Mouse (Mus musculus) embryonic fibroblast, embryonic 13.5 days (primary cell): ENCODE data around the gene Med13. TPM values are rescaled to one million over a fixed set of nuclear protein-coding genes. Genes with fewer than 3 reads are reported as not detected.

Source experiments
- H3K27ac ChIP-seq: 2 replicates; pipeline ENCODE4 v1.5.1; 2012; ENCODE audit warnings: low read length, control low read depth, inconsistent platforms; ENCODE audit not compliant: insufficient read depth
- H3K4me1 ChIP-seq: 2 replicates; pipeline ENCODE4 v1.6.1; 2011; ENCODE audit warnings: low read length; ENCODE audit not compliant: control insufficient read depth, insufficient read depth
- H3K4me3 ChIP-seq: 2 replicates; pipeline ENCODE4 v1.5.1; 2011; ENCODE audit warnings: mild to moderate bottlenecking, control low read depth, low read length; ENCODE audit not compliant: insufficient read depth
- CTCF ChIP-seq: IDR thresholded peaks from 2 replicates; pipeline ENCODE4 v1.5.1; 2011; ENCODE audit warnings: mild to moderate bottlenecking, control low read depth, low read length, moderate library complexity, borderline replicate concordance; ENCODE audit not compliant: insufficient read depth
- POLR2A ChIP-seq: IDR thresholded peaks from 2 replicates; pipeline ENCODE4 v1.6.1; 2011; ENCODE audit warnings: low read depth, mild to moderate bottlenecking, control low read depth, low read length, moderate library complexity
- polyA plus RNA-seq: library from polyadenylated mRNA; stranded (reverse); fragments of >200 nt; gene quantifications from 2 replicates; pipeline ENCODE4 v1.2.4, GENCODE M21; 2011; ENCODE audit warnings: low read depth; ENCODE audit not compliant: missing spikeins, insufficient read length

Gene Med13
- polyA plus RNA-seq, 1 experiment: 57.0 TPM

DNA sequence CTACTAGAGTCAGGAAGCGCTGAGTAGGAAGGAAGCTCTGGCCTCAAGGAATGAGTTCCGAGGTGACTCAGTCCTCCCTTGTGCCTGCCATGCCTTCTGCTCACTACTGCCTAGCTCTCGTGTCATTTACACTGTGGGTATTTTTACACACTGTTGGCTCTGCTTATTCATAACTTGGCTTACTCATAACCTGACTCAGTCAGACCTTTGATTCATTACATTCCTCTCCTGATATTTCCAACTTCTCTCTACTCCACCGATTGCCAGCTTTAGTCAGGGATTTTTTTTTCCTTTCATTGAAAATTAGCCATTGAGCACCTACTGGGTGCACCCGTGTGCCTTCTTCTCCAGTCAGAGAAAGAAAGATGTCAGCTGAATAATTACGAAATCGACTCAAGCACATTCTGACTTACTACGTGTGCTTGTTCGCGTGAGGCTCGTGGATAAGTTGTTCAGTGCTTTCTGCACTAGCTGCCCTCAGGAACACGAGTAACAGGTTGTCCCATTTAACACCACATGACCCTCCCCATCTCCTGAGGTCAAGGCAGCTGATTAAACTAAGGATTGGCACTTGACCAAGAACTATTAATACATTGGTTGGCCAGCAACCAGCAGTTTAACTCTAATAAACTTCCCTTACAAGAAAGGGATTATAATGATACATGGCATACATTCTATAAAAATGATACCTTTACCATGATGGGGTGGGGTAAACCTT is 23.3 kb upstream of the Med13 start:
- peak overlapping the region; percentile 39 for H3K27ac ChIP-seq
- TF ChIP-seq CTCF (no peak), POLR2A (no peak)
- no peak overlapping the region for H3K4me3 ChIP-seq
- peaks cover 17% of the 10 kb centered on the region for H3K4me1 ChIP-seq

- Histone ChIP-seq H3K4me3 (no peak overlapping the region), H3K4me1 (peaks cover 17% of the 10 kb centered on the region), H3K27ac (no peak overlapping the region)
- TF ChIP-seq POLR2A (no peak), CTCF (no peak)
Observed at GRCm38 (mm10) chr11:86378981-86379380, 21.6 kb upstream of the Med13 start.

GRCm38 (mm10) chr11:86377841-86378240 is 20.4 kb upstream of the Med13 start:
- TF ChIP-seq CTCF (no peak), POLR2A (no peak)
- H3K4me3 ChIP-seq: no peak overlapping the region
- no peak overlapping the region for H3K27ac ChIP-seq
- H3K4me1 ChIP-seq: peaks cover 17% of the 10 kb centered on the region

DNA sequence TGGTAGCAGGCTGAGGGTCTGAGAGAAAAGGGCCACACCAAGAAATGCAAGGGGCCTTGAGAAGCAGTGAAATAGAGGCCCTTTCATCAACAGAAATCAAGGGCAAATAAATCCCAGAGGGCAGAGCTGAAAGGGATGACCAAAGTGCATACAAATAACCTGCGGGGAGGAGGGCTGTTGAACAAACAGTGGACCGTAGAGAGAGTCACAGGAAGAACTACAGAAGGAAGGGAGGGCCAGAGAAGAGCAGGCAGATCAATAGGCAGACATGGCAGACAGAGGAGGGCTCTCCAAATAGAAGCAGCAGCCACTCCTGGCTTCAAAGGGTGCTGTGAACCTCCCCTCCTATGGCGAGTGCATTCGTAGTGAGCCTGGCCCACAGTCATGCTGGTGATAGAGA is 19.3 kb upstream of the Med13 start:
- H3K4me3 ChIP-seq: no peak overlapping the region
- TF ChIP-seq POLR2A: no peak
- no peak for TF ChIP-seq CTCF

DNA sequence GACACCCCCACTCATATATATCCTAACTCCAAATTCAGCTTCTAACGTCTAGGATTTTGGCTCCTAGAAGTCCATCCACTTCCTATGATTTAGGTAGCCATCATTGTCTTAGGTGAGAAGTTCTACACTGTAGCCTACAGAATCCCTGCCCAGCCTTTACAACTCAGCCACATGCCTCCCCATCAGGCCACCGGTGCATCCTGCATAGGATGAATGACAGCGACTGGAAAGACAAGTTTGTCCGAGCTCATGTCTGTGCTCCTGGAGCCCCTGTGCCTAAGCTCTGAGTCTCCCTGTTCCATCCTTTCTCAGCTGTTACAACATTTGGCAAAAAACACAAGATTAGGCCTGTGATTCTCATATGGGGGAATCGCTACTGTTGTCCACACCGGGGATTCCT is 17.7 kb upstream of the Med13 start:
- Histone ChIP-seq H3K4me1 (peaks cover 3% of the 10 kb centered on the region), H3K4me3 (no peak overlapping the region), H3K27ac (no peak overlapping the region)
- TF ChIP-seq CTCF (no peak), POLR2A (no peak)

More for the DNA sequence above, 19.3 kb upstream of the Med13 start:
- H3K4me1 ChIP-seq: peaks cover 13% of the 10 kb centered on the region
- no peak overlapping the region for H3K27ac ChIP-seq

DNA sequence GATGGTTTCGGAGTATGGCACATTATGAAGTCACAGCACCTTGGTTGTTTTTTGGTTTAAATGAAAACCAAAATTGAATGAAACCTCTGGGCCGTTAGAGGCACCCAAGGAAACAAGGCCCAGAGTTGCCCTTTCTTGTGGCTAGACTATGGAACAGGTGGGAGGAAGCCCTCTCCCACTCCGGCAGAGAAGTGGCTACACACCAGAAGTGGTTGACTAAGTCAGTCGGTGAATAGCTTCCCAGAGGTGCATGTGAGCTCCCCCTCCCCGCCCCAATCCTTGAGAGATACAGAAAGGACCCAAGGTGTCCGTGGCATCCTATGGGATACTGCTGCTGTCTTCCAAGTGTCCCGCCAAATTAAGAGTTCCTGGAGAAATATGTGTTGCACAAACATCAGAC is 13.9 kb upstream of the Med13 start:
- Histone ChIP-seq H3K4me1 (peaks cover 9% of the 10 kb centered on the region), H3K4me3 (no peak overlapping the region), H3K27ac (no peak overlapping the region)
- no peak for TF ChIP-seq POLR2A
- TF ChIP-seq CTCF: no peak

GRCm38 (mm10) chr11:86369860-86370259 is 12.5 kb upstream of the Med13 start:
- Histone ChIP-seq H3K27ac (0 out of 2 replicates have a peak overlapping the region, but pooled peaks have one; percentile 2), H3K4me3 (no peak overlapping the region), H3K4me1 (peaks cover 9% of the 10 kb centered on the region)
- TF ChIP-seq CTCF (no peak), POLR2A (no peak)

GRCm38 (mm10) chr11:86369003-86369402 is 11.6 kb upstream of the Med13 start:
- H3K4me3 ChIP-seq: no peak overlapping the region
- peaks cover 9% of the 10 kb centered on the region for H3K4me1 ChIP-seq
- TF ChIP-seq CTCF: no peak
- TF ChIP-seq POLR2A: no peak
- H3K27ac ChIP-seq: peak overlapping the region; percentile 72

DNA sequence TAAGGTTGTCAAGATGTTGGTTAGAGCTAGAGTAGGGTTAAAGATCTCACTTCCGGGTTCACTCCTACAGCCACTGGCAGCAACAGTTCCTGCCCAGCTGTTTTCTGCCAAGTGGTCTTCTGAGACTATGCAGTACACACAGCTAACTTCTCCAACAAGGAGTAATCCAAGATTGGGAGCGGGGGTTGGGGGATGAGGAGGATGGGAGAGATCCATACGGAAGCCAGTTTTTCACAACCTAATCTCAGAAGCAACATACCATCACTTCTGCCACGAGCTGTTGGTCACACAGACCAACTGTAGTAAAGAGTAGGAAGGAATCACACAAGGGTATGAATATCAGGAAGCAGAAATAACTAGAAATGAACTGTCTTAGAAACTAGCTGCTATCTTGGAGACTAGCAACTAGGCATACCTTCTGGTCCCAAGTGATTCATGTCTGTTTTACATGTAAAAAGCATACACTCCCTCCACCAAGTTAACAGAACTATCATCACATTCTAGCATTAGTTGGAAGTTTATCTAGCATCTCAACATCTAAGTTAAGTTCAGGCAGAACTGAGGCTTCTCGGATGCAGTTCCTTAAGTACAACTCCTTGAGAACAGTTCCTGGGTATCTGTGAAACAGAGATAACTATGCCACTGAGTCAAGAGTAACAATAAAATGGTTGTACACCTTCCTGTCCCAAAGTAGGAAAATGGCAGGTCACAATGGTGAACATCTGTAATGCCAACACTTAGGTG is 7.5 kb upstream of the Med13 start:
- TF ChIP-seq CTCF: no peak
- TF ChIP-seq POLR2A: no peak
- Histone ChIP-seq H3K4me1 (peaks cover 5% of the 10 kb centered on the region; the same call in 1 of the 2 replicates), H3K4me3 (no peak overlapping the region), H3K27ac (no peak overlapping the region)

DNA sequence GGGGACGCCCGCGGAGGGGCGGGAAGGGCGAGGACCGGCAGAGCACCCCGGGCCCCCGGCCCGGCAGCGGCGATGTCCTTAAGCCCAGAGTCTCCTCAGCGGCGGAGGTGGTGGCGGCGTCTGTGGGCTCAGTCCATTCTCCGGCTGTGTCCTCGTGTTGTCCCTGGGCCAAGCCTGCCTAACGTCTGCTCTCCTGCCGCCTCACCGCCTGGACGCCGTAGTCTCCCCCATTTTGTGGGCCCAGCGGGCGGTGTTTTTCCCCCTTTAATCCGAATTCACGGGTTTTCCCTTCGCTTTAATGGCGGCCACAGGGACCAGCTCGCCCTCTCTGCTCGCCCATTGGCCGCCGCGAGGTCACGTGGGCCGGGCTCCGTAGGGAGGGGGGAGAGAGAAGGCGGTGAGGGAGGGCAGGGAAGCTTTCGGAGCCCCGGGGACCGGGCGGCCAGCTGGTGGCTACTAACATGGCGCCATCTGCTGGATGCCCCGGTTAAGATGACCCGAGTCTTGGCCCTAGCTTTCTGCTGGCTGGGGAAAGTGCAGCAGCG is 654 bp upstream of the Med13 start:
- TF ChIP-seq CTCF (peak; percentile 46; the same call in 1 of the 2 replicates), POLR2A (peak; percentile 94)
- H3K27ac ChIP-seq: peak overlapping the region; percentile 94
- peak overlapping the region; percentile 72 for H3K4me3 ChIP-seq
- peaks cover 4% of the 10 kb centered on the region for H3K4me1 ChIP-seq
